Mouse (Mus musculus): ENCODE measurements at regions not wholly inside any gene's neighbourhood (a gene's known extent, or its start where the extent isn't known, plus 50 kb on each side); places are given as distances from the start of the nearest gene placed in this dataset.
A peak's percentile ranks its signal among the peaks of the same experiment; 100 is the strongest.

GRCm38 (mm10) chr4:38749281-38749680 is 700.8 kb upstream of the 1700009N14Rik start:
- no peak for DNase-seq (ENCODE audit: low read depth, low spot score)

DNA sequence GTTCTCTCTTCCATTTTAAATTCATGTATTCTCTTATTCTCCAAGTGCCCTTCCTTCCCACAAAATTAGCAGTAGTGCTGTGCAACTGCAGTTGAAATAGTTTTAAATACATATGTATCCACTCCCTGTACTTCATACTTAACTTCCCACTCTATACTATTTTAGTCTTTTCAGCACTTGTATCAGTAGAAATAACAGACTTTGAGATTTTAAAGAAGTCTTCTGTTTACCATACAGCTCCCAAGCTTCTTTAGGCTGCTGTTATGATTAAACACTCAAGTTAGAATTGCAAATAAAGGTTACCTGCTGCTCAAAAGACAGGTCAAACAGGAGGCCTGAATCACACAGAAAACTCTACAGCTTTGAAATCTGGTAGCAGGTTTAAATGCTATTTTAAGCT is 665.1 kb upstream of the 1700009N14Rik start:
- no peak for DNase-seq (ENCODE audit: low read depth, low spot score)

- no peak for DNase-seq (ENCODE audit: low read depth, low spot score)
Measured at GRCm38 (mm10) chr4:38825133-38825532, 625.0 kb upstream of the 1700009N14Rik start.

GRCm38 (mm10) chr4:38848261-38848660 is 601.8 kb upstream of the 1700009N14Rik start:
- no peak for DNase-seq (ENCODE audit: low read depth, low spot score)

DNA sequence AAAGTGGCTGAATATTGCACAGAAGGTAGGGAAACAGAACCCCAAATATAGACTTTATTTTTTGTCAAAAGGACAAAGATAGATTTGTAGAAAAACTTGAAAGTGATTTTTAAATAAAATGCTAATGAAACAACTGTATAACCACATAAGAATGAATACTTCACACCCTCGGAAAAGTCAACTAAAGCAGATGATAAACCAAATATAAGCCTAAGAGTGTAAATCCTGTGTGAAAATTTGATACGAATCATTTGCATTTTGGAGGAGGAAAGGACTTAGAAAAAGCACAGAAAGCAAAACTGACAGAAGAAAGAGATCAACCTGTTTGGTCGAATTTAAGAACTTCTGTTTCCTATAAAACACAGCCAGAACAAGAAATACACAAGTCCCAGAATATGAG is 595.7 kb upstream of the 1700009N14Rik start:
- DNase-seq (ENCODE audit: low read depth, low spot score) = no peak

GRCm38 (mm10) chr4:38900565-38900964 is 549.5 kb upstream of the 1700009N14Rik start:
- DNase-seq (ENCODE audit: low read depth, low spot score) = no peak

GRCm38 (mm10) chr4:38926831-38927230 is 523.3 kb upstream of the 1700009N14Rik start:
- peak; percentile 11 for DNase-seq (ENCODE audit: low read depth, low spot score)

- no peak for DNase-seq (ENCODE audit: low read depth, low spot score)
Measured at GRCm38 (mm10) chr4:38953633-38954032, 496.5 kb upstream of the 1700009N14Rik start.

DNA sequence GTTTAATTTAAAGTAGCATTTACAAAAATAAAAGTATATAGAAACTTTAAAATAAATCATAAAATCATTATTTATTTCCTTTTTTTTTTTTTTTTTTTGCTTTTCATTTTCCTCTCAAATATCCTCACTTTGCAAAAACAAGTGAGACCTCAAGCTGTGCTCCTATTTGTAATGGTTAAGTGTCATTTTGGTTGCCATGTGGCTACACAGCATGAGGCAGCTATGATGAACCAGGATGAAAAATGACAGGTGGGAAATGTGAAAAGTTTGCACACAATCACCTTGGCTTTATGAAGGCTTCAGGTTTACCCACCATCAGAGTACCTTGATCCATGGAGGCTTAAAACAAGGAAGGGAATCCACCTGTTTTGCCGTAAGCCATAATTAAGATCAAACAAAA is 454.9 kb upstream of the 1700009N14Rik start:
- no peak for DNase-seq (ENCODE audit: low read depth, low spot score)
